Mouse (Mus musculus) common myeloid progenitor, adult 5-6 weeks (primary cell): Measurements from ENCODE around the gene Pou2af1. TPM values are rescaled to one million over a fixed set of nuclear protein-coding genes. Genes with fewer than 3 reads are reported as not detected.

Source experiments
- ATAC-seq: replicated peaks from 2 replicates; pipeline ENCODE4 v1.8.0; 2016; ENCODE audit warnings: low read depth, mild to moderate bottlenecking, moderate TSS enrichment, inconsistent platforms; ENCODE audit not compliant: poor library complexity, severe bottlenecking
- total RNA-seq: library from RNA; stranded (forward); fragments of 200-1000, 187-1606 nt; gene quantifications from 2 replicates; pipeline ENCODE4 v1.2.3, GENCODE M21; 2017

Gene Pou2af1
- not detected in 2 replicates for total RNA-seq

DNA sequence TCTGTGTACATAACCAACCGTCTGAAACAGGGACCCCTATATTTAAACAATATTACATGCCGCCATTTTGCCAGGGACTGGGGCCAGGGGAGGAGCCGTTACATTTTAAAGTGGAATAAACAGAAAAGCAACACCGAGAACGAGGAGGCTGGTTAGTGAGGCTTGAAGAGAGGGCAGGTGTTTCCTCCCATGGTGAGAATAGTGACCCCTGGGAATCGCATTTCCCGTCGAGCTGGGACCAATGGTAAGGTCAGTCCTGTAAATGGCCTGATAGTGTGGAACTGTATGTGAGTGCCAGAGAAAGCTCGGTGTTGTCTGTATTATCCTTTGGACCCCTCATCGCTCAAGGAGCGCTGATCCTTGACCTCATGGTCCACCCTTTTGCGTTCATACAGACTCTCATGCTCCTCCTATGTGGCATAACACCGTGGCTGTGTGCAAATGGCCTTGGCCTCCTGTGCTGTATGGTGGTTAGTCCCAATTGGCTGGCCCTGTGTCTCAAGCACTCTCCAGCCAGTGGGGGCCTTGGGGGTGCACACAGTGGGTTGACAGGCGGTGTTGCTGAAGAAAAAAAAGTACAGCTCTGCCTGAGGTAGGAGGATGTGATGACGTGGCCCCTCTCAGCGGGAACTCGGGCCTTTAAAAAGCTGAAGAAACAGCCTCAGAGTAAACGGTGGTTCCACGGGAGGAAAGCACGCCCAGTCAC lies at the start of gene Pou2af1:
Gene Pou2af1, plus strand, starts transcription at position 686 of the 706 bp plus-strand sequence.
- no peak for ATAC-seq

DNA sequence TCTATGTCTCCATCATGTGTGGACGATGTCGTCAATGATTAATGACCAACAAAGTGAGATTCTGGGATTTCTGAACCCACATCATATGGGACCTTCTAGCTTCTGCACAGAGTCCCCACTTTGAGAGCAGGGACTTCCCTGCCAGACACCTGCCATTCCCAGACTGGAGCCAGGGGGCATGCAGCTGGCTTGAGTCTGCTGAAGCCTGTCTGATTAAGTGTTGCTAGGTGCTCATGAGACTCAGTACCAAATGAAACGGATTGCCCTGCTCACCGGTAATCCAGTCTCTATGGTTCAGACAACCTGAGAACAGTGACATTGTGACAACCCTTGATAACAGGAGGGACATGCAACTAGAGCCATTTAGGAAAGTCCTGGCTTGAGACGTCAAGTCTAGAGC lies 49.5 kb upstream of the Pou2af1 start:
- ATAC-seq = no peak

DNA sequence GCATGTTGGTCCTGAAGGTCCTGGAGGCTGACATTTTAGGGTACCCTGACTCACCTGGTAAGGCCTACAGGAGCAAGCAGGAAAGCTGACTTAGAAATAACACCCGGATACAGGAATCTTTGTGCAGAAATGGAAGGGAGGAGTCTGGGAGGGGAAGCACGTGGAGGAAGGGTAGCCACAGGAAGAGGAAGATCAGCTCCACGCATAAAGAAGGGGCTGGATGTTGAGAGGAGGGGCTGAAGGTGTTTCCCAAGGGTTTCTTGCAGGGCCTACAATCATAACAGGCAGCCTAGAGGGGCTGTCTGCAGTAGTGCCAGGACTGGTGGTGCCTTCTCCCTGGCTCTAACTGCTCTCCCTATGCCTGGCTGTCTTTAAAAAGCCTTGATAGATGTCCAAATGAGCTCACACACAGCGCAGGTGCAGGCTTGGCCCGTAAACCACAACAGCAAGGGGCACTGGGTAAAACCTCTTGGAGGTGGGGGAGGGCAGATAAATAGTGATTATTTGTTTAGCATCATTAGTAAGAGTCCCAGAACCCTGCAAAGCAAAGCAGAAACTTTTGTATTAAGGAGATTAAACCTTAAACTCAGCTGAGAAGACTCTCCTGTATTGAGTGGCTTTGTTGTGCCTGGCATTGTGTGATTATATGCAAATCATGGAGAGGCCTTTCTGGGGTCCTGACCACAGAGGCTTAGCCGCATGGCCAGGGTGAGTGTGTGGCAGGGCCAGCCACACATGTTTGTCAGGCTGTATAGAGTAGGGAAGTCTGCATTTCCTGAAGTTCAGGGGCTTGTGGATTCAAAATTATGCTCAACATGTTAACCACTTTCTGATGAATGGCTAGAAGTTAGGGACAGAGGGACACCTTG lies 48.0 kb upstream of the Pou2af1 start, which contains the start of gene Gm32742:
Gene Gm32742, minus strand, starts transcription at position 206 of the 869 bp plus-strand sequence.
- peak; percentile 62 for ATAC-seq

DNA sequence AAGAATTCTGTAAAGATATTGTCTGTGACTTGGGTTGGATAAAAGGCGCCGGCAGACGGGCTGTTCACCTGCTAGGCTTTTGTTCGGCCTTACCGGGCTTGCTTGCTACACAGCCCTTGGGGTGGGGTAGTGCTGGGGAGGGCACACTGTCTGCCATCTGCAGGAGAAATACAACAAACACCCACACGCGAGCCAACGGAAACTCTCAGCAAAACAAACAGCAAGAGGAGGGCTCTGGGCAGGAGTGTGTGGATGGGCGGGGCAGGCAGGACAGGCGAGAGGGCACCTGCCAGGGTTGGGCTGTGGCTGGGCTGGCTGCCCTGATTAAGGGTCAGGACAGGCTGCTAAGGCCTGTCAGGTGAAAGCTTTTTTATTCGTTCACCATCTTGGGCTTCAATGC lies 45.6 kb upstream of the Pou2af1 start:
- ATAC-seq = no peak

DNA sequence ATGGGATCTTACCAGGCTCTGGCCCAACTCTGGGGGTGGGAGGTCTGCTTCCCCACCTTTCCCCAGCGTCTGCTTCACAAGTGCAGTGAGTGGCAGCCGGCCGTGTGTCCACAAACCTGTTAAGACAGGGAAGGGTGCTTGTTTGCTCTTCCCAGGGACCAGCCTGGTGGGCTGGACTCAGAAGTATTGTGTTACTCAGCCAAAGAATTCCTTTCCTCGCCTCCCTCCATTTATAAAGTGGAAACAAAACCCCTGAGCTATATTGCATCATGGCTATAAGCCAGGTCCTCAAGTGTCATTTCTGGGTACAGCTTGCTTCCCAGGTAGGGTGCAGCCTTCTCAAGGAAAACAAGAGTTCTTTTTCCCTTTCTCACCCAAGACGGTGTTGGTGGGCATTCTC lies 44.8 kb upstream of the Pou2af1 start:
- no peak for ATAC-seq

DNA sequence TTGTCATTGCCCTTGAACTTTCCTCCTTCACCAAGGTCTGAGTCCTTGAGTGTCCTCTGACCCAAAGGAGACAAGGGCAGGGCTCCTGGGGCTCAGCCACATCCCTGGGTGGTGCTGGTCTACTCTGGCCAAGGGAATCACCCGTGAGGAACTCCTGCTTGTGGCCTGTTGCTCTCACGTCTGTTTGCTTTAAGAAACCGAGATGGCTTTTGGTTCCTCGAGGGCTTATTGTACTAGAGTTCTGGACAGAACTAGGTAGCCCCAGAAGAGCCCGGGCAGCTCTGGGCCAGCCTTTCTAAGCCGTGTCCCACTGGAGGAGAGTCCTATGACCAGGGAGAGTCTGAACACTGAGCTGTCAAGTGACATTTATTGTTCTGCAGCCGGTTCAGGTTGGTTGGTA lies 44.4 kb upstream of the Pou2af1 start:
- no peak for ATAC-seq

DNA sequence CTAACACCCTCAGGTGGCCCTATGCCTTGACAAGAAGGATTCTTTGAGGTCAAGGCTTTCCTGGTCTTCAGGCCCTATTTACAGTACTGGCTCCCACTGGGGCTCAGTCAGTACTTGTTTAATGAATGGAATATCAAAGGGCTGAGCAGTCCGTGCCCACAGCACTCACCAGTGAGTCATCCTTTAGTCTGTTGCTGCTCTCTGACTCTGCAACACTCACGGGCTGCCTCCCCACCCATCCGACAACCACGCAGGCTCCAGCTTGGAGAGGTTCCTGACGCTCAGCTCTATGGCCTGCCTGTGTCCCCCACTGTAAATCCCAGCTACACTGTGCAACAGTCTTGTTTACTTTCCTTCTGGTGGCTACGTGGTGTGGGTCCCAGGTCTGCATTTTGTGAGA lies 43.2 kb upstream of the Pou2af1 start:
- no peak for ATAC-seq

DNA sequence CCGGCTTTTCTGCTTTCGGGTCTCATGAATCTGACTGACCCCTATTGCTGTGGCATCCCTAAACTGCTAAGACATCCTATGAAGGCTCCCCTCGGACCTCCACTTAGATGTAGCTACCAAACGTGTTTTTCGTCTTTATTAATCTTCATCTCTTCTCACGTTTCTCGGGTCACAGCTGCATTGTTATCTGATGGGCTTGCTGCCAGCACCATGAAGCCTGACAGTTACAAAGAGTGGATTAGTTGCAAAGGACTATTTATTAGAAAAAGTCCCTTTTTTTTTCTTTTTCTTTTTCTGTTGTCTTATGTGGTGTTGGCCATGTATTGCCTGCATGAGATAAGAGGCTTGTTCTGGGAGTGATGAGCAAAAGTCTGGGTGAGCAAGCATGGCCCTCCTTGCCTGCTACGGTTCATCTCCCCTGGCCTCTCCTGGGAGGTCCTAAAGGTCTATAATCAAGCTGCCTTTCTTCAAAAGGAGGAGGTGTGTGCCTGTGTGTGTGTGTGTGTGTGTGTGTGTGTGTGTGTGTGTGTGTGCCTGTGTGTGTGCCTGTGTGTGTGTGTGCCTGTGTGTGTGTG lies 38.5 kb upstream of the Pou2af1 start:
- peak; percentile 32; the same call in 1 of the 2 replicates for ATAC-seq

DNA sequence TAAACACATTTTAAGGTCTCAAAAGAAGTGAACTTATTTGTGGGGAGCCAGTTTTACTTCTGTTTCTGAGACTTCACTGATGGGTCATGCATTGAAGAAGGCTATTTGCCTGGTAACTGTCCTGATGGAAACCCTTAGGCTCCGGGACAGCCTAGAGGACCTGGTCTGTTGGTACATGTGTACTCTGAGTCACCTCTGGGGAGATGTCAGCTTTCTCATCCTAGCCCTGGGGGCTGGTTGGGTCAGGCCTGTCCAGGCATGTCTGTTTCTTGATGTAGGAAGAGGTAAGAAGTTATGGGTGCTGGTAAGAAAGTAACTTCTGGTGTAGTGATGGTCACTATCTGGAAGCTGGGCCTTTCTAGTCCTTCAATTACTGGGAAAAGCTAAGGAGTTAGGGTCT lies 37.8 kb upstream of the Pou2af1 start:
- ATAC-seq = no peak

DNA sequence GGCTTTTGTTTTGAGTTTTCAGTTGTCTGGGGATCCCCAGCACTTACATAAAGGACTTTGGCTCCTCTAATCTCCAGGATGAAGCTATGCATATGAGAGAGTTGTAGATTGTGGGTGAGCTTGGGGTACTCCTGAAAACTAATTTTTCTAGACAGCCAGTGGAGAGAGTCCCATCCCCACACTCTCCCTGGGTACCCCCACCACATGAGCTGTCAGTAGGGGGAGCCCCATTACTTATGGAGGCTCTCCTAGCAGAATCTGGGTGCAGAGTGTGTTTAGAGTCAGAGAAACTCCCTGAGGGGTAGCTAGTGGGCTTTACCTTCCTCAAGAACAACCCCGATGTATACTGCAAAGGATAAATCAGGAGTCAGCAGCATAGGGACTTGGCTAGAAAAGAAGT lies 35.2 kb upstream of the Pou2af1 start:
- ATAC-seq = no peak

DNA sequence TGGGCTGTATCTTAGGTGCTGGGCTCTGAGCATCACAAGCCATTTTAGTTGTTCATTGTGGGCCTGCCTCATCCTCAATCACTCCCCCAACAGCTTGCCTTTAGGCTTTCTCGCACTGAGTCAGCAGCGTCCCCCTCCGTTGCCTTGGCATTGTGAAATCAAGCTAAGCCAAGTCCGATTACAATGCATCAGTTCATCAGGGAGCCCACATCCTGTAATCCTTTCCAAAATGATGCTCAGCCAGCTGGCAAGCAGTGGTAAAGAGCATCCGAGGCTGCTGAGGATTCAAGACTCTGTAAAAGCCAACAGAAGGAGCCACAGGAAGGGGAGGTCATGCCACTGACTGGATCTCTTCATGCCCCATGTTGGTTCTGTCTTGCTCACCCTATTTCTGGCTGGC lies 32.9 kb upstream of the Pou2af1 start:
- no peak for ATAC-seq

DNA sequence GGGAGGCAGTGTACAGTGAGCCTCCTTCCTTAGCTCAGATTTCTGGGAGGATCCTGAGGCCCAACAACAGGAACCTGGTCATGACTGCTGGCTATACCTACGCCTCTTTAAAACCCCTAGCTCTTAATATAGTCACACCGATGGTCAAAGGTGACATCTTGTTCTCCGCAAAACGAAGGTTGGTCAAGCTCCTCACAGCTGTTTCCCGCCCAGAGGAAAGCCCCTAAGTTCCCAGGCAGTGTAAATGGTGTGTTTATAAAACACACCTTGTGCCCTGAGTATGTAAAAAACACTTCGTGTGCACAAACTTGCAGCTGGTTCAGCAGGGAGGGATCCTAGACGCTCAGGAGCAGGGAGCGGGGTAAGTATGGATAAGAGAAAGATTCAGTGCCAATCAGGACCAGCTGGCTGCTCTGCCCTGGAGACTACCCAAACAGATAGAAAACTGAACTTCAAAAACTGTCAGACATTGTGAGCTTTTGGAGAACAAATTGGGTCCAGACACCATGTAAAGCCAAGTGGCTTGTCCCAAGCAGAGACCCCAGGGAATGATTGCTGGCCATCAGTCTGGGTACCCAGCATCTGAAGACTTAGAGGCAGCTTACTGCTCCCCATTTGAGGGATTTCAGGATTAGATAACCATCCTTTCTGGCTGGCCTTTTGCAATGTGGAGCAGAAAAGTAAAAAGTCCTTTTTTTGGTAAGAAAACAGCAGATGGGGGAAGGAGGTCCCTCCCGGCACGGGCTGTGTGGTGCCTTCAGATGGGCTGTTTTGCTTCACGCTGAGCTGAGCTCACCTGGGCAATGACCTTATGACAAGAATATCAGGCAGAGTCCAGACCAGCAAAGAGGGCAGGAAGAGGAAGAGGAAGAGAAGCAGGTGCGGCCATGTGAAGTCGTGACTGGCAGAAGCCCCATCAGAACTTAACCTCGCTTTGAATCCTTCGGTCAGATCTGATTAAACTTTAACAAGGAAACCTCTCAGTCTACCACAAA lies 30.5 kb upstream of the Pou2af1 start:
- no peak for ATAC-seq

DNA sequence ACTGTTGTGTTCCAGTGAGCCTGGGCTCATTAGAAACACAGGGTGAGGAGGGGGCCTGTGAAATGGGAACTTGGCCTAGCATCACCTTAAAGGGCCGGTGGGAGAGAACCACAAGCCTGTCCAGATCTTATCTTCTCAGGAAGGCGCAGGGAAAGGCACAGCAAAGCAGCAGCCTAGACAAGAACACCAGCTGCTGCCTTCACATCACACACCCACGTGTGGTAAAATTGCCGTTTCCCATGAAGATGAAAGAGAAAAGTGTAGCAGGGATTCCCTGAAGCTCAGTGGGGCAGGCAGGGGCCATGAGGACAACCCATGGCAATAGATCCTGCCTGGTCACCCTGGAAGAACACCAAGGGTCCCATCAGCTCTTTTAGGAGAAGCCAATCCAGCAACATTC lies 28.1 kb upstream of the Pou2af1 start:
- ATAC-seq = no peak

DNA sequence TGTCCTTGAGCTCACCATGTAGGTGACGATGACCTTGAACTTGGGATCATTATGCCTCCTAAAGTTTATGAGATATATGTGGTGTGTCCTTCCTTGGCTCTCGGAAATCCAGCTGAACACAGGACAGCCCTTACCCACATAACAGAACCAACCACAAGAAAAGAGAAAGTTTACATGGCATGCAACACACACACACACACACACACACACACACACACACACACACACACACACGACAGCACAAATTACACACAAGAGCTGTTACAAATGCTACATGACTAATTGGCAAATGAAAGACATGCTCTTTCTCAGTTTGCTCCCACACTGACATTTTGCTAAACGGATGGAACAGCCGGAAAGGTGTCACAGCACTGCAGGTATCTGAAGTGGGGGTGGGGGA lies 27.6 kb upstream of the Pou2af1 start:
- no peak for ATAC-seq

DNA sequence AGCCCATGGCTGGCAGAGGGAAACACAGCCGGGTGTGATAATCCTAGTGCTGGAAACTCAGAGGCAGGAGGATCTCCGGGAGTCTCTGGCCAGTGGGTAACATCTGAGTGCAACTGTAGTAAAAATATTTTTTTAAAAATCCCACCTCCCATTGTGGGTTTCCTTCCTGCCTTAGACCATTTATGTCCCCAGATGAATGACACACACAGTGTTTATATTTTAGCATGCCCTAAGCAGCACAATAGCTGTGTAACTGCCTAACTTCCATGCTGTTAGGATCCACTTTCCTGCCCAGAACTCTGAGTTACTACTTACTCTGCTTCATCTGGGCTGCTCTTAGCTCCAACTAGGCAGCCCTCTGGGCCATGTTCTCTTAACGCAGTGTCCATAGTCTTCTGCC lies 22.9 kb upstream of the Pou2af1 start:
- ATAC-seq = no peak

DNA sequence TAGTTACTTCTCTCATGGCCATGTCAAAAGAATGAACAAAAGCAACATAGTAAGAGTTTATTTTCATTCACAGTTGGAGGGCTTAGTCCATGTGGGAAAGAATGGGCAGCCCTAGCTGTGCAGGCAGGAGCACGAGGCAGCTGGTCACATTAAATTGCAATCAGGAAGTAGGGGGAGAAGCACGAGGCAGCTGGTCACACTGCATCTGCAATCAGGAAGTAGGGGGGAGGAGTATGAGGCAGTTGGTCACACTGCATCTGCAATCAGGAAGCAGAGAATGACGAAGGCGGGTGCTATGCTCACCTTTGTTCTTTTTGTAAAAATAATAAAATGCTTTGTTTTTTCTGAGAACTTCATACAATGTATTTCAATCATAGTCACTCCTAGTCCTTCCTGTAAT lies 18.7 kb upstream of the Pou2af1 start:
- no peak for ATAC-seq

DNA sequence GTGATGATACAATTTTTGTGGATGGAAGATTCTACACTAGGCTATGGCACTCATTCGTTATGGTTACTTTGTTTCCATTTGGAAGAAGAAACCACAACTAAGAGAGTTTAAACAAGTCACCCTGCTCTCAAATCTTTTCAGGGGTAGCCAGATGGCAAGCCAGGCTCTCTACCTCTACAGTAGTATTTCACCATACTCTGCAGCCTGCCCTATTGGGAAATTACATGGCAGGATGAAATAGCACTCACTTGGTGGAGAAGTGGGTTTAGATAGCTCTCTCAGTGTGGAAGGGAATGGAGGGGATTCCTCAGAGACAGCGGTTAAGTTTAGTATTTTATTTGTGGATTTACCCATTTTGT lies 4.6 kb upstream of the Pou2af1 start:
- ATAC-seq = no peak

DNA sequence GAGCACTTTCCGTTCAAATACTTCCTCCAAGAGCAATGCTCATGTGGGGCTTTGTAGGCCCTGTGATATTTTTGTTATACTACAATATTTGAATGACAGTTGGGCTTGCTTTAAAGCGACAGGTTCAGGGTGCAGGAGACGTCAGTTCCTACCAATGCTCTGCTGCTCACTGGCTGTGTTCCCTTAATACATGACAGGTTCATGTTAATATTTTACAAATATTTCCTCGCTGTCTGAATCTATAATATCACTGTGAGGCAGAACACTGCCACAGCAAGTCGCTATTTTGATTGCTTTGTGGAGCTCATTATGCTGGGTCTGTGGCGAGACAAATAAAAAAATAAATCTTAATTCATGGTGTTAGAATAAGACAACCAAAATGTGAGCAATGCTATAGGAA lies 2.3 kb upstream of the Pou2af1 start:
- ATAC-seq = no peak

DNA sequence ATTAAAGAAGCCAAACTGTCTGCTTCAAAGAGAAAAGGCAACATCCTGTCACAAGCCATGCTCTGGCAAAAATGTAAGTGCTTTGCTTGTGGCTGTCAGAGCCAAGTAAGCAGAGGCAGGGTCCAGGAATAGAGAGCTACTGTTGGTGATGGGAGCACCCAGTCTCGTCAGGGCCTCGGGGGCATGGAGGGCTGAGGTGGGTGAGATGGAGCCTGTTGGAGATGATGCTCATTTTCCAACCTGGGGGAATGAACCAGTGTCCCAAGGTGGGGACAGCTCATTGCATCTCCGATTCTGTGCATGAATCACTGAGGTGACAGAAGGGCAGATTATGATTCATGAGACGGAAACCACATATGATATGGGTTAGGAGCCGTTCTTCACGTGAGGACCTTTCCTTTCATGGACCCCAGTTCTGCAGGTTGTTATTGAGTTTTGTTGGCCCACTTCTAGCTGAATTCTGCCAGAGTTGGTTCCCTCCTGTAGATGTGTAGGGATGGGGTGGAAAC lies 275 bp downstream of the Pou2af1 start:
- ATAC-seq = no peak

DNA sequence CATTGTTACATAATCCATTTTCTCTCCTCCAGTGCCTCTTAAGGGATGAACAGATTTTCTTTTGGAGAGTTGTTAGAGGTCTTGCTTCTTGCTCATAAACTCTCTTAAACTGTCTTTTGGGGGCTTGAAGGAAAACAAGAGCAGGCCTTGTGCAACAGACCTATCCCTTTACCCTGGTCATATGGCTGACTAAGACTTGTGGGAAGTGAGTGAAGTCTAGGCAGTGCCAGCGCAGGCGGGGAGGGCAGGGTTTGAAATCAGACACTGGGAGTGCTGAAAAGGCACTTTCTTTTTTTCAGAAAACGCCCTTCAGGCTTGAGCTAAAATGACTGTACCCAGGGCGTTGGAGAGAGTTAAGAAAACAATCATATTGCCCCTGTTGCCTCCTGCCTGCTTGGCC lies 1.8 kb downstream of the Pou2af1 start:
- ATAC-seq = no peak
